Mouse (Mus musculus) lung, adult 2 months (tissue): ENCODE measurements around the gene Sgsm3. TPM values are rescaled to one million over a fixed set of nuclear protein-coding genes. Genes with fewer than 3 reads are reported as not detected.

Experiments used
- DNase-seq: peaks from one replicate; pipeline ENCODE4 v3.0.0; 2022
- H3K4me1 ChIP-seq: fragments of 200-500 bp; 2 replicates; pipeline ENCODE4 v1.6.1; 2011; ENCODE audit warnings: low read length; ENCODE audit not compliant: control insufficient read depth, insufficient read depth
- H3K4me3 ChIP-seq: fragments of 200-500 bp; replicated peaks from 2 replicates; pipeline ENCODE3; 2011; ENCODE audit warnings: low read depth, mild to moderate bottlenecking, control low read depth, low read length; ENCODE audit errors: extremely low read depth
- CTCF ChIP-seq: fragments of 200-500 bp; IDR thresholded peaks from 2 replicates; pipeline ENCODE4 v1.5.1; 2011; ENCODE audit warnings: mild to moderate bottlenecking, low read length, control low read depth; ENCODE audit not compliant: insufficient read depth
- POLR2A ChIP-seq: fragments of 200-500 bp; IDR thresholded peaks from 2 replicates; pipeline ENCODE4 v1.6.1; 2011; ENCODE audit warnings: low read depth, mild to moderate bottlenecking, control low read depth, low read length, borderline replicate concordance; ENCODE audit errors: extremely low read depth
- WGBS: fragments of 180-500 bp; shearing (Covaris S2); methylation state at CpG from one replicate; pipeline ENCODE4 v1.1.7; 2018; 5-methylcytosine and 5-hydroxymethylcytosine counted together
- polyA plus RNA-seq: library from polyadenylated mRNA; depleted of rRNA; stranded (reverse); fragments of >200 nt; gene quantifications from 2 replicates; pipeline ENCODE4 v1.2.3, GENCODE M21; 2012

Sgsm3 gene
- polyA plus RNA-seq, 1 experiment, result 50.4 TPM

DNA sequence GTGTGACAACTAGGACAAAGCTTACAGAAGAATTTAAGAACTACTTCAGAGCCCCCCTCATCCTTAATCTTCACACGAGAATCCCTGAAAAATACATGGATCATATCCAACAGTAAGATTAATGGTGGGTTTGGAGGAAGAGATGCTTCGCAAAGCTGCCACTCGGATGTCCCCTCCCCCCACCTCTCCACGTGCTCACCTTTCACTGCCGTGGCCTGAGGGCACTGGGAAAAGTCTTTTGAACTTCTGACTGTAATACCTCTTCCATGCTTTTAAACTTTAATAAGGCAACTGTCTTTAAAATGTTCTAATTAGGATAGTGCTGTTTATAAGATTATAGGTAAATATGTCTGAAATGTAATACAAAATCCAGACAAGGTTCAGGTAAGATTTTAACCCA is 3.3 kb upstream of the Sgsm3 start:
- DNase-seq, result no peak
- 34% methylated on average over 5 of the region's 5 CpGs for WGBS
- H3K4me1 ChIP-seq, result peaks cover 4% of the 10 kb centered on the region
- TF ChIP-seq CTCF (no peak), POLR2A (no peak)
- no peak overlapping the region for H3K4me3 ChIP-seq

GRCm38 (mm10) chr15:80975666-80976065 is 1.9 kb upstream of the Sgsm3 start:
- TF ChIP-seq CTCF (no peak), POLR2A (no peak)
- peaks cover 10% of the 10 kb centered on the region for H3K4me1 ChIP-seq
- 59% methylated on average over 3 of the region's 3 CpGs for WGBS
- no peak overlapping the region for H3K4me3 ChIP-seq
- DNase-seq, result no peak

DNA sequence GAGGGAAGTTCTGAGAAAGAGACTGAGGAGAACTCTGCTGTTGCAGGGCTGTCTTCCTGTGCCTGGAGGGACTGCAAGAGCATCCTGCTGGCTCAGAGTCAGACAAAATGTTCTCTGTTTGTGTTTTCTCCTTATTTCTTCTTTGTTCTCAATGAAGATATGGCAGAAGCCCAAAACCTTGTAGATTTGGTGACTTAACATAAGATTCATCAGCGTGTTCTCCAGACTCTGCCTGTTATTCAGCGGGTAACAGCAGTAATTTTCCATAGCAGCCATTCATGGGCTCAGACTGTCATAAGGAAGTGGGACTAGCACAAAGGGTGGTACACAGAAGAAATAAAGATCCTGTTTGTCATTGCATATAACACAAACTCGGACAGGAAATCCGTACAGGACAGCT is 2.0 kb downstream of the Sgsm3 start:
- Histone ChIP-seq H3K4me1 (peaks cover 10% of the 10 kb centered on the region), H3K4me3 (peak overlapping the region; percentile 15)
- TF ChIP-seq POLR2A, result no peak
- TF ChIP-seq CTCF, result no peak
- no peak for DNase-seq
- 37% methylated on average over 4 of the region's 4 CpGs for WGBS

GRCm38 (mm10) chr15:80981176-80981575 is 3.6 kb downstream of the Sgsm3 start:
- WGBS, result 89% methylated on average over 4 of the region's 4 CpGs
- Histone ChIP-seq H3K4me3 (no peak overlapping the region), H3K4me1 (peaks cover 10% of the 10 kb centered on the region)
- DNase-seq, result no peak
- TF ChIP-seq CTCF, result no peak
- TF ChIP-seq POLR2A, result no peak

GRCm38 (mm10) chr15:80983264-80983663 is 5.7 kb downstream of the Sgsm3 start:
- Histone ChIP-seq H3K4me1 (peaks cover 10% of the 10 kb centered on the region), H3K4me3 (no peak overlapping the region)
- 68% methylated on average over 2 of the region's 2 CpGs for WGBS
- TF ChIP-seq POLR2A (no peak), CTCF (no peak)
- DNase-seq, result no peak

GRCm38 (mm10) chr15:80988331-80988730 is 10.8 kb downstream of the Sgsm3 start:
- WGBS, result 40% methylated on average over 1 of the region's 1 CpGs
- DNase-seq, result no peak
- Histone ChIP-seq H3K4me1 (peaks cover 7% of the 10 kb centered on the region), H3K4me3 (no peak overlapping the region)
- TF ChIP-seq CTCF (no peak), POLR2A (no peak)

DNA sequence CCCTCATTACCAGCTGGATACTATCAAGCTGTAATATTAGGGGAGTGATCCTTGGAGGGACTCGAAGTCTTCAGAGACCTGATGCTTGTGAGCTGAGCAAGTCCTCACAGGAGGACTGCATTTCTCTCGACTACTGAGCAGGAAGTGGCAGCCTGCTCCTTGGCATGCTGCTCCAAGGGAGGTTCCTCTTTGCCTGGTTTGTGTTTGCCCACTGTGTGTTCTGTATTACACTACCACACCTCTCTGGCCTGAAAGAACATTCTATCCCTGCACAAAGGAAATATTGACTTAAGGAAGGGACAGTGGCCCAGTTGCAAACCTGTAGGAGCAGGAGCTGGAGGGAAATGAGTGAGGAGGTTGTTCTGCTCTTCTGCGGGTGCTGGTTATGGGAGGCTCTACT is 12.1 kb downstream of the Sgsm3 start:
- DNase-seq, result peak; percentile 56
- H3K4me3 ChIP-seq, result no peak overlapping the region
- 31% methylated on average over 3 of the region's 3 CpGs for WGBS
- TF ChIP-seq CTCF (no peak), POLR2A (peak; percentile 56; the same call in 1 of the 2 replicates)
- H3K4me1 ChIP-seq, result peaks cover 7% of the 10 kb centered on the region; the same call in 1 of the 2 replicates

- no peak for DNase-seq
- WGBS, result 92% methylated on average over 5 of the region's 5 CpGs
- H3K4me1 ChIP-seq, result peaks cover 4% of the 10 kb centered on the region; the same call in 1 of the 2 replicates
- no peak overlapping the region for H3K4me3 ChIP-seq
- TF ChIP-seq CTCF (no peak), POLR2A (no peak)
Measured at GRCm38 (mm10) chr15:80994959-80995358, 17.4 kb downstream of the Sgsm3 start.

DNA sequence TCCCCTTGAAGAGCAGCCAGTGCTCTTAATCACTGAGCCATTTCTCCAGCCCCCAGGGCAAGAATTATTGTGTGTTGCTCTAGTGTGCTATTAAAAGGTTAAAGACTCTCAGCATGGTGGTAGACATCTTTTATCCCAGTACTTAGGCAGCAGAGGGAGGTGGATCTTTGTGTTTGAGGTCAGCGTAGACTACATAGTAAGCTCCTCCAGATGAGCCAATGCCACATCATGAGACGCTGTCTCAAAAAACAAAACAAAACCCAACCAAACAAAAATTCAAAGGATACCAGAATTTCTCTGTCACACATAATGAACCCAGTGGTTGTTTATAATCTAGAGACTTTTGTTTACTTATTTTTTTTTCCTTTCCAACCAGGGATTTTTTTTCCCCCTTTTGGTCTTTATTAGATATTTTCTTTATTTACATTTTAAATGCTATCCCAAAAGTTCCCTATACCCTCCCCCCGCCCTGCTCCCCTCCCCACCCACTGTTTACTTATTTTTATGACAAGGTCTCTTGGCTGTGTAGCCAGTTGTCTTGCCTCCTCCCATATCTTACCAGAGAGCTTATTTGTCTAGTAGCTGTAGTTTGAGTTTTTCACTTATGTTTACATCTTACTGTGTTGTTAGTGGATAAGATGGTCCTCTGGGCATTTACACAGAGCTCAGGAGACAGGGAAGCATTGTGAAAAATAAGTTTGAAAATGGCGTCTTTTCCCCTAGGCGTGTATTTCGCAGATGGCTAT is 18.7 kb downstream of the Sgsm3 start:
- 71% methylated on average over 6 of the region's 6 CpGs for WGBS
- DNase-seq, result no peak
- TF ChIP-seq POLR2A (no peak), CTCF (no peak)
- Histone ChIP-seq H3K4me1 (peaks cover 9% of the 10 kb centered on the region), H3K4me3 (no peak overlapping the region)

- TF ChIP-seq POLR2A (no peak), CTCF (no peak)
- H3K4me1 ChIP-seq, result peaks cover 9% of the 10 kb centered on the region
- H3K4me3 ChIP-seq, result no peak overlapping the region
- 50% methylated on average over 1 of the region's 1 CpGs for WGBS
- DNase-seq, result no peak
Measured at GRCm38 (mm10) chr15:80997077-80997476, 19.5 kb downstream of the Sgsm3 start.

- 38% methylated on average over 3 of the region's 4 CpGs for WGBS
- Histone ChIP-seq H3K4me3 (no peak overlapping the region), H3K4me1 (peaks cover 9% of the 10 kb centered on the region)
- no peak for DNase-seq
- TF ChIP-seq POLR2A (no peak), CTCF (no peak)
Measured at GRCm38 (mm10) chr15:81000419-81001138, 23.0 kb downstream of the Sgsm3 start.
